Mouse (Mus musculus) G1E-ER4 (cell line): Measurements from ENCODE around the gene Prokr2. TPM values are rescaled to one million over a fixed set of nuclear protein-coding genes. Genes with fewer than 3 reads are reported as not detected.

Experiments
- GATA1 ChIP-seq: IDR thresholded peaks from one replicate; pipeline ENCODE4 v1.8.0; 2012; ENCODE audit warnings: low read length, inconsistent platforms
- polyA plus RNA-seq: library from polyadenylated mRNA; stranded (reverse); fragments of >175 nt; gene quantifications from 2 replicates; pipeline ENCODE4 v1.2.3, GENCODE M21; 2012

The Prokr2 gene
- polyA plus RNA-seq, 1 experiment, result not detected

DNA sequence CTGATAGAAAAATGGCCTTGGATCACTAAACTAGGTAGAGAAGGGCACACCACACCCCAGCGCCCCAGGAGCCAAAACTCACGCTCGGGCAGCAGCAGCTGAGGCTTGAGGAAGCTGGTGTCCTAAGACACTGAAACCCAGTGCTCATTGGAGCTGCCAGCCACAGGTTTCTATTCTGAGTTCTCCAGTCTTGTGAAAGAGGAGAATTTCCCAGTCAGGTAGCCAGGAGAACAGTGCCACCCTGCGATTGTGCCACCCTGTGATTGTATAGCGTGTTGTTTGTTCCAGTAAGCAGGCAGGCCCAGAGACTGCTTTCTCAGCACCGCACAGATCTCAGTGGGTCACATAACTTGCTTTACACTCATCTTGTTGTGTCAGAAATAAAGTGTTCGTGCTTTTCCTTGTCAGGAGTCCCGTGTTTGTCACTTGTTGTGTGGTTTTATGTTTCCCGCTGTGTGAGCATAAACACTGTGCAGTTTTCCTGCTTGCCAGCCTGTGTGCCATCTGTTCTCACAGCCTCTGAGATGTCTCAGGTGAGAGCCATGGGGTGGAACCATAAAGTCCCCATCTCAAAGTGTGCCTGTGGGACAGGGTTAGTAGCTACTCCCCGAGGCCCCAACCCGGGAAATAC, 77.9 kb downstream of the Prokr2 start:
- no peak for TF ChIP-seq GATA1

DNA sequence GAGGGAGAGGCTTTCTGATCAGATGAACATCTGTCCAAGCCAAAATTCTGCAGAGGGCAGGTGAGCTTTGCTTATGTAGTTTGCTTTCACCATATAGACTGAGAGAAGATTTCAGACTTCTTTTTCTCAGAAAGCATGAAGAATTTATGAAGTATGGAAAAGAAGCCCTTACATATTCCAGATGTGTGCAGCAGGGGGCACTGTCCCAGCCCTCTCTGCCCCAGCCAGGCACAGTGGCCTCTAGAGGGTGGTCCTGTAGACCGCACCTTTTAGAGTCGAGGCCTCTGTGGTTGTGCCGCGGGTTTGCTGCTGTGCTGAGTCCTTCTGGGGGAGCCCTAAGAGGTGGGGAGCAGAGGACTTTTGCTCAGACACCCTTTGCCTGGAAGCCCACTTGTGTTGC, 79.3 kb downstream of the Prokr2 start:
- TF ChIP-seq GATA1, result no peak

DNA sequence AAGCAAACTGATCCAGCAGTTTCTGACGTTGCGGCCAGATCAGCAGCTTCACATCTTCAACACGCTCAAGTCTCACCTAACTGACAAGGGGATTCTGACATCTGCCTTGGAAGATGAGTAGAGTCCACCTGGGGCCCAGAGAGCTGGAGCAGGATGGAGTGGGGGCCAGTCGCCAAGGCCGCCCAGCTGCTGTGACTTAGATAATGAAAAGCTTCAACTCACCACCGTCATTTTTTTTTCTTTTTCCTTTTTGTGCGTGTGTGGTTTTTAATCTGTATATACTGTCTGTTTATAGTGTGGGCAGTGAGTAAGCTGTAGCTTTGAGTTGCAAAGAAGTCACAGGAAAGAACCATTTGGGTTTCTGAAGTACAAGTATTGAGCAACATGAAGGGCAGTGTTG, 80.1 kb downstream of the Prokr2 start:
- TF ChIP-seq GATA1, result no peak

DNA sequence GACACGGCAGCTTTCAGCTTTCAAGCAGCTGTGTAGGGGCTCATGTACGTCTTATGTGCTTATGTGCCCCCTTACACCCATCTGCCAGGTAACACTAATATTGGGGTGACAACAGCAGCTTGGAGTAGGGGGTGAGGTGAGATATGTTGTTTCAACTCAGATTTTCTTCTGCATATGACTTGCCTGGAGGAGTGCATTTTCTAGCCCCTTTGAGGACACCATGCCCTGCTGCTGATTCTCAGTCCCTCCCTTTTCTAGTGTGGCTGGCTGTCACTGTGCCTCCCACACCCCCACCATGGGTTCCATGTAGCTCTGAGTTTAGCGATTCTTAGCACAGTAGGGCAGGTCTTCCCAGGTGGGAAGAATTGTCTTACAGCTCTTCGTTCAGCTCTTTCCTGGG, 83.8 kb downstream of the Prokr2 start:
- no peak for TF ChIP-seq GATA1

DNA sequence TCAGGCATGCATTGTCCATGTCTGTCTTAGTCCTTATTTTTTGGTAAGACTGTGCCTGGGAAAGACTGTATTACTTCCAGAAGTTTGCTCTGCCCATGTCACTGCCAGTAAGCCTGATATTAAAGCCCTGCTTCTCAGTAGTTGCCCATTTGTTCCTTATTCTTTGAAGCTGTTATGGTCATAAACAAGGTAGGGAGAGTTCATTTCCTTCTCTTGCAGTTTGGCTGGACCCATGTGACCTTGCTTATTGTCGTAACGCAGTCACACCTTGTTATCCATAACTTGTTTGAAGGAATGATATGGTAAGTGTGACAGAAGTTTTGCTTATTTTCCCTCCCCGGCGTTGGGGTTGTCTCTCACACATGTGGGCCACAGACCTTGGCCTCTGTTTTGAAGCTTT, 87.0 kb downstream of the Prokr2 start:
- no peak for TF ChIP-seq GATA1

DNA sequence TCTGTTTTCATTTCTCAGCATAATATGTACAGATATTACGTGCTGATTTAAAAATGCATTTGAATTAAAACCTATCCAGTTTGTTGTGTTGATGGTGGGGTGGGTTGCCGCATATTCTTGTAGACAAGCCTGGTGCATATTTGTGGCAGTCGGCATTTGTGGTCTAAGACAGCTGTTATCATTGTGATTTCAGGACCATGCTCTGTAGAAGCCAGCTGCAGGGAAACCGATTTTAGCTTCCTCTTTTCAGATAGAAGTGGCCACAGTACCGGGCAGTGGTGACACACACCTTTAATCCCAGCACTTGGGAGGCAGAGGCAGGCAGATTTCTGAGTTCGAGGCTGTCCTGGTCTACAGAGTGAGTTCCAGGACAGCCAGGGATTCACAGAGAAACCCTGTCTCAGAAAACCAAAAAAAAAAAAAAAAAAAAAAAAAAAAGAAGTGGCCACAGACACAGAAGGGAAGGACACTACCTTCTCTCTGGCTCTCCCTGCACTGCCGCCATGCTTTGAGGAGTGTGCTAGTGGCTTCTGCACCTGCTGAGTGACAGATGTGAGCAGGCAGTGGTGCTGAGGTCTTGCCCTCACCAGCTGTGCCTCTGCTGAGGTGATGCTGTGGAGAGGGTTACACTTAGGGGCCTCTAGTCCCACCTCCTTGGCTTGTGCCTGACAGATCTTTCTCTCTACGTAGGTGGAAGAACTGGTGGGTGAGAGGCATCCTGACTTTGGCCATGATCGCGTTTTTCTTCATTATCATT, 91.4 kb downstream of the Prokr2 start:
- TF ChIP-seq GATA1, result no peak

DNA sequence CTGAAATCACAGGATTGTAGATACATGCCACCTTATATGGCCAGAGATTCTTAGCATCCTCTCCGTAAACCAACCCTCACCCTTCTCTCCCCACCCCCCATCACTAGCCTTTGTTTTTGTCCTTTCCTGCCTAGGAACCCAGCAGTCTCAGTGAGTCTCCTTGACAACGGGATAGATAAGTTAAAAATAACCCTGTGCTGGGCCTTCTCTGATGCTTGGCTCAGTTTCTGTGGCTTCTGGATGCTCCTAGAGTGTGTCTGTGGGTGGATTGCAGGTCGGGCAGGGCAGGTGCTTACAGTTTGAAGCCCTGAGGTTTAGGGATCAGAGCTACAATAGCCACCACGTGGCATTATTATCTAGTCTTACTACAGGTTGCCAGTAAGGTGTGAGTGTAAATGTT, 93.2 kb downstream of the Prokr2 start:
- TF ChIP-seq GATA1, result no peak

DNA sequence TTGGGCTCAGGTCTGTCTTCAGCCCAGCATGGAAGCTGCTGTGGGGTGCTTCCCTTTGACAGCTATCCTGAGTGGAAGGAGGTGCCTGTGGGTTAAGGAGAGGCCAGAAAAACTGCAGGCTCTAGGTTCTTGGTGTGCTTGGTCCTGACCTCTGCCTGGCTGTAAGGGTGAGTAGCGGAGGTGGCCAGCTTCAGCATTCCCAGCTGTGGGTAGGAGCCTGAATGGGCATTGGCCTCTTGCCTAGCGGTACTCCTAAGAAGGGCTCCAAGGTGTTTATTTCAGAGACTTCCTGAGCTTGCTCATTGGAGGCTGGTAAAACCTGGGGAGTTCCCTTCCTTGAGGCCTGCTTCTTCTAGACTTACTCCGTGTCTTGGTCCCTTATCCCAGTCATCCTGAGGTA, 94.0 kb downstream of the Prokr2 start:
- TF ChIP-seq GATA1, result no peak

DNA sequence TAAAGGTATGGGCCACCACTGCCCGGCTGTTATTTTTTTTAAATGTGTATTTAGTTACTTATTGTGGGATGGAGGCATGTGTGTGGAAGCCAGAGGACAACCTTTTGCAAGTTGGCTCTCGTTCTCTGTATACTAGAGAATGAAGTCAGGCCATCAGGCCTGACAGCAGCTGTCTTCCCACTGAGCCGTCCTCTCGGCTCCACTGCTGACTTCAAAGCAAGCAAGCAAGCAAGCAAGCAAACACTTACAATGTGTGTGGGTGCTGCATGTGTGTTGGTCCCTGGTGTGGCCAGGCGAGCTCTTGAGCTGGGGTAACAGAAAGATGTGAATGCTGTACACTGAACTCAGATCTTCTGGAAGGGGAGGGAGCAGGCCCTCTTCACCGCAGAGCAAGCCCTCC, 94.4 kb downstream of the Prokr2 start:
- TF ChIP-seq GATA1, result no peak

Other genes with a start within 250 kb of the Prokr2 start
- gene Slc23a2, start 240.3 kb downstream of the Prokr2 start, polyA plus RNA-seq, result 1.7 and 3.8 TPM in 2 replicates
- gene Tmem230, start 137.6 kb downstream of the Prokr2 start, polyA plus RNA-seq, result 31.7 and 37.0 TPM in 2 replicates
- gene Pcna, start 132.1 kb downstream of the Prokr2 start, polyA plus RNA-seq, result 21.1 and 77.7 TPM in 2 replicates
- 9.4 and 11.9 TPM in 2 replicates for gene Cds2, start 122.3 kb downstream of the Prokr2 start, polyA plus RNA-seq
- gene Gpcpd1, start 202.3 kb upstream of the Prokr2 start, polyA plus RNA-seq, result 11.4 and 18.0 TPM in 2 replicates